Mouse (Mus musculus) MEL (cell line): ENCODE results near the gene Cdc25a.

Experiments used
- CTCF ChIP-seq, 3 experiments: IDR thresholded peaks in 2 of 3; conservative IDR thresholded peaks in 1 of 3; 2 replicates each; pipeline ENCODE4 v1.5.1; 2011 to 2012; ENCODE audit warnings: low read length in 3 of 3, low read depth in 2 of 3, mild to moderate bottlenecking in 2 of 3, improper control_type of control experiment in 1 of 3, inconsistent platforms in 1 of 3, mixed read lengths in 1 of 3, moderate library complexity in 1 of 3; ENCODE audit not compliant: control insufficient read depth in 1 of 3, insufficient read depth in 1 of 3, poor library complexity in 1 of 3, severe bottlenecking in 1 of 3
- E2F4 ChIP-seq: IDR thresholded peaks from 2 replicates; pipeline ENCODE4 v1.6.1; 2011; ENCODE audit warnings: low read depth, low read length, improper control_type of control experiment, borderline replicate concordance
- EP300 ChIP-seq, 2 experiments: IDR thresholded peaks; 2 replicates each; pipeline ENCODE4 v1.6.1; 2011; ENCODE audit warnings: improper control_type of control experiment in 2 of 2, low read length in 2 of 2, low read depth in 1 of 2, mild to moderate bottlenecking in 1 of 2
- ETS1 ChIP-seq: IDR thresholded peaks from 2 replicates; pipeline ENCODE4 v1.6.1; 2012; ENCODE audit warnings: low read depth, mild to moderate bottlenecking, inconsistent platforms, low read length, improper control_type of control experiment, moderate library complexity
- GATA1 ChIP-seq: IDR thresholded peaks from 2 replicates; pipeline ENCODE4 v1.6.1; 2011; ENCODE audit warnings: low read depth, low read length, improper control_type of control experiment
- KAT2A ChIP-seq: conservative IDR thresholded peaks from 2 replicates; pipeline ENCODE4 v1.6.1; 2012; ENCODE audit warnings: low read depth, low read length, improper control_type of control experiment, inconsistent platforms
- MXI1 ChIP-seq: IDR thresholded peaks from 2 replicates; pipeline ENCODE4 v1.6.1; 2011; ENCODE audit warnings: mild to moderate bottlenecking, low read depth, low read length, improper control_type of control experiment
- MYB ChIP-seq: IDR thresholded peaks from 2 replicates; pipeline ENCODE4 v1.6.1; 2011; ENCODE audit warnings: mild to moderate bottlenecking, low read depth, low read length, improper control_type of control experiment
- POLR2A ChIP-seq, 2 experiments: IDR thresholded peaks; 2 replicates each; pipeline ENCODE4 v1.6.1; 2011 to 2012; ENCODE audit warnings: low read length in 2 of 2, mild to moderate bottlenecking in 2 of 2, control low read depth in 1 of 2, improper control_type of control experiment in 1 of 2, low read depth in 1 of 2, moderate library complexity in 1 of 2; ENCODE audit not compliant: control insufficient read depth in 1 of 2, insufficient read depth in 1 of 2, poor library complexity in 1 of 2
- RCOR1 ChIP-seq: IDR thresholded peaks from 2 replicates; pipeline ENCODE4 v1.6.1; 2012; ENCODE audit warnings: low read depth, mild to moderate bottlenecking, inconsistent platforms, low read length, improper control_type of control experiment
- TCF12 ChIP-seq: IDR thresholded peaks from 2 replicates; pipeline ENCODE4 v1.6.1; 2014; ENCODE audit warnings: low read depth, mild to moderate bottlenecking, inconsistent platforms, low read length, improper control_type of control experiment, moderate library complexity
- UBTF ChIP-seq: IDR thresholded peaks from 2 replicates; pipeline ENCODE4 v1.6.1; 2012; ENCODE audit warnings: low read depth, mild to moderate bottlenecking, inconsistent platforms, low read length, improper control_type of control experiment, moderate library complexity, borderline replicate concordance; ENCODE audit not compliant: insufficient read depth
- USF1 ChIP-seq: IDR thresholded peaks from 2 replicates; pipeline ENCODE4 v1.6.1; 2014; ENCODE audit warnings: low read depth, mild to moderate bottlenecking, inconsistent platforms, low read length, improper control_type of control experiment, moderate library complexity
- ZC3H11A ChIP-seq: IDR thresholded peaks from 2 replicates; pipeline ENCODE4 v1.6.1; 2012; ENCODE audit warnings: low read depth, mild to moderate bottlenecking, inconsistent platforms, low read length, improper control_type of control experiment

DNA sequence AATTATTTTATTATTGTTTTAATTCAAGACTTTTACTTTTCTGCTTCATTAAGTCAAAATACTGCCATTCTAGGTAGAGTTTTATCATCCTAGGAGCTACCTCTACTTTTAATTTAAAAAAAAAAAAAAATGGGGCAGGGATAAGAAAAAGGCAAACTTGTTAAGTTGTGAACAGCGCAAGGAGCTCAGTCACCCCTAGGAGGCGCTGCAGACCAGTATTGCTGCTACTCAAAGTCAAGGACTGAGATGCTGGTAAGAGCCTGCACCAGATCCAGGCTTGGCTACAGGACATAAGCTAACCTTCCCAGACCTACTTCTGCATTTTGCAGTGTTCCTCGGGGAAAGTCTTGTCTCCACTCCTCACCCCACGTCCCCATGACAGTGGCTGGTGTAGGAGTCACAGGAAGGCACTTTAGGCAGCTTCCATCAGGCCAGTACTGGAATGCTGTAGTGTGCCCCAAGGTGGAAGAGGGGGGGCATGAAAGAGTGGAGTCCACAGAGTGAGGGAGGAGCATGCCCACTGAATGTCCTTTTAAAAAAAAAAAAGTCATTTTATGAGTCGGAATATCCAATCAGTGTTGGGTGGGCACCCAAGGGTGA is 17.4 kb downstream of the Cdc25a start:
- peak; percentile 78 to 88 (median 86) for TF ChIP-seq CTCF (IDR thresholded peaks at IDR 0.05 in 2 of 3, conservative IDR thresholded peaks at IDR 0.05 in 1 of 3; ENCODE audit: control insufficient read depth in 1 of 3, insufficient read depth in 1 of 3, low read depth in 2 of 3, low read length in 3 of 3, poor library complexity in 1 of 3, severe bottlenecking in 1 of 3)
- no peak for TF ChIP-seq UBTF
- no peak for TF ChIP-seq USF1
- TF ChIP-seq MYB, result no peak
- no peak for TF ChIP-seq RCOR1
- TF ChIP-seq POLR2A (IDR thresholded peaks at IDR 0.05; ENCODE audit: control insufficient read depth in 1 of 2, insufficient read depth in 1 of 2, low read depth in 1 of 2, low read length in 2 of 2, poor library complexity in 1 of 2), result no peak; a peak in 1 of 4 replicates
- peak; percentile 38; the same call in 1 of the 2 replicates for TF ChIP-seq ZC3H11A
- no peak for TF ChIP-seq EP300 (IDR thresholded peaks at IDR 0.05; ENCODE audit: low read depth in 1 of 2, low read length in 2 of 2)
- no peak for TF ChIP-seq E2F4
- TF ChIP-seq GATA1, result no peak
- no peak for TF ChIP-seq TCF12
- TF ChIP-seq MXI1, result no peak
- no peak for TF ChIP-seq KAT2A
- no peak for TF ChIP-seq ETS1
